Mouse (Mus musculus) limb, embryonic 10.5 days (tissue): ENCODE data around the gene Radil. TPM values are rescaled to one million over a fixed set of nuclear protein-coding genes. Genes with fewer than 3 reads are reported as not detected.

ENCODE experiments used
- DNase-seq: peaks from one replicate; pipeline ENCODE4 v3.0.0-alpha.2; 2017; ENCODE audit warnings: low spot score
- H3K27ac ChIP-seq: fragments of 300-500 bp; sonication (generic); 2 replicates; pipeline ENCODE4 v1.5.1; 2016; ENCODE audit warnings: mild to moderate bottlenecking
- H3K27me3 ChIP-seq: fragments of 300-500 bp; sonication (generic); 2 replicates; pipeline ENCODE4 v1.6.1; 2016; ENCODE audit warnings: low read depth, mild to moderate bottlenecking; ENCODE audit not compliant: poor library complexity, severe bottlenecking
- H3K36me3 ChIP-seq: fragments of 300-500 bp; sonication (generic); 2 replicates; pipeline ENCODE4 v1.6.1; 2016; ENCODE audit warnings: mild to moderate bottlenecking, moderate library complexity
- H3K4me1 ChIP-seq: fragments of 300-500 bp; sonication (generic); 2 replicates; pipeline ENCODE4 v1.6.1; 2016
- H3K4me3 ChIP-seq: fragments of 300-500 bp; sonication (generic); 2 replicates; pipeline ENCODE4 v1.5.1; 2016; ENCODE audit warnings: mild to moderate bottlenecking, moderate library complexity
- H3K9me3 ChIP-seq: fragments of 300-500 bp; sonication (generic); replicated peaks from 2 replicates; pipeline ENCODE4 v1.6.1; 2016; ENCODE audit warnings: mild to moderate bottlenecking
- WGBS: fragments of 180-500 bp; shearing (Covaris S2); methylation state at CpG from one replicate; pipeline ENCODE4 v1.1.7; 2016; 5-methylcytosine and 5-hydroxymethylcytosine counted together
- polyA plus RNA-seq: library from polyadenylated mRNA; unstranded; fragments of >200 nt; fragmentation: Nextera tagmentation; extraction: Ambion mirVana; gene quantifications from 2 replicates; pipeline ENCODE4 v1.2.1, GENCODE M21; 2016

Radil gene
- polyA plus RNA-seq, 1 experiment from 2014 or later: 1.8 TPM

DNA sequence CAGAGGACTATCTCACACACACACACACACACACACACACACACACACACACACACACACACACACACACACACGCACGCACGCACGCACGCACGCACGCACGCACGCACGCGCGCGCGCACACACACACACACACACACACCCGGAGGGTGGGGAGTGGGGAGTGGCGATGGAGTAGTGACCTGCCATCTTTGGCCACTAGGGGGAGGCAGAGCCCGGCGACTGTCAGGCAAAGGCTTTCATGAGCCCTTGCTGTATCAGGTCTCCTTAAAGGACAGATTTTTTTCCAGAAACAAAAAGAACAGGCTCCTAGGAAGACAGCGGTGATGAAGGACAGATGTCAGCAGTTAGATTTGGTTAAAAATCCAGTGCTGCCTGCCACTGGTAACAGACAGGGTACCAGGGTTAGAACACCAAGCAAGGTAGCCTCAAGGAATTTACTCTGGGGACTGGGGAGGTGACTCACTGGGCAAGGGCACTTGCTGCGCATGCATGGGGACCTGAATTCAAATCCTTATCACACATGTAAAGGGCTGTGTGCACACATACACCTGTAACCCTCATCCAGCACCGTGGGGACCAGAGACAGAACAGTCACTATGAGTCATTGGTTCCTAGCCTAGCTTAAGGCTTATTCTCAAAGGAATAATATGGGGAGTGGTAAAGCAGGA, 6.6 kb upstream of the Radil start:
- no peaks in the 10 kb centered on the region for H3K4me1 ChIP-seq
- no peaks in the 10 kb centered on the region for H3K27me3 ChIP-seq
- H3K4me3 ChIP-seq: no peak overlapping the region
- peak; percentile 89 for DNase-seq
- H3K9me3 ChIP-seq: no peaks in the 10 kb centered on the region
- no peaks in the 10 kb centered on the region for H3K36me3 ChIP-seq
- H3K27ac ChIP-seq: no peak overlapping the region
- WGBS: 30% methylated on average over 20 of the region's 21 CpGs

DNA sequence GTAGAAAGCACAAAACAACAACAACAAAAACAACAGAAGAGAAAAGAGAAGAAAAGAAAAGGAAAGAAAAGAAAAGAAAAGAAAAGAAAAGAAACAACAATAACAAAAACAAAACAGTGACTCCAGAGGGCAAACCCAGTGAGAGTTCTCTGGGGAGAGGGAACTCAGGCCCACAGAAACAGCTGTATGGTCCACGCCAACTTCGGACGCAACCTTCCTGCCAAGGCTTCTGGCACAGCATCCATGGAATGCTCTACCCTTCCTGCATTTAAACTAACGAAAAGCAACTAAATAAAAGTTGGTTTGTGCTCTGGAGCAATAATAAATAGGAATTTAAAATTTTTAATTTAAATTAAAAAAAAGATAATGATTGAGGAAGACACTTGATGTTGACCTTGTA, 5.8 kb upstream of the Radil start:
- no peak for DNase-seq
- Histone ChIP-seq H3K4me3 (no peak overlapping the region), H3K36me3 (no peaks in the 10 kb centered on the region), H3K4me1 (no peaks in the 10 kb centered on the region), H3K27ac (no peak overlapping the region), H3K27me3 (no peaks in the 10 kb centered on the region), H3K9me3 (no peaks in the 10 kb centered on the region)
- WGBS: 95% methylated on average over 4 of the region's 4 CpGs

DNA sequence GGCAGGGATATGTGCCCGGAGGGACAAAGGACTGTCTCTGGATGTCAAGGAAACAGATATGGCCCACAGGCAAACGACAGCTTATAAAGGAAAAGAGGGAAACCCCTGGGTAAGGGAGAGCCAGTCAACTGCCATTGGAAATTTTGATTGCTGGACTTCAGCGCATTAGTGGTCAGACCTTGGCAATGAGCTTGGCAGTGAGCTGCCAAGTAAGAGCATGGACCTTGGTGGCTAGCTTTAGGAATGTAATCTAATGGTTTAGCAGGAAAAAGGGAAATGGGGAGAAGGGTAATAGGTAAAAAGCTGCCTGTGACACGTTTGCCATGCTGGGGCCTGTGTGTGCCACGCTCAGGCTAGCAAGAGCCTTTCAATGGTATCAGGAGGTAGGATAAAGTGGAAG, 5.0 kb upstream of the Radil start:
- H3K9me3 ChIP-seq: no peaks in the 10 kb centered on the region
- no peaks in the 10 kb centered on the region for H3K27me3 ChIP-seq
- H3K36me3 ChIP-seq: no peaks in the 10 kb centered on the region
- no peak overlapping the region for H3K27ac ChIP-seq
- H3K4me1 ChIP-seq: peaks cover 4% of the 10 kb centered on the region
- H3K4me3 ChIP-seq: no peak overlapping the region
- DNase-seq: no peak
- 85% methylated on average over 5 of the region's 5 CpGs for WGBS

DNA sequence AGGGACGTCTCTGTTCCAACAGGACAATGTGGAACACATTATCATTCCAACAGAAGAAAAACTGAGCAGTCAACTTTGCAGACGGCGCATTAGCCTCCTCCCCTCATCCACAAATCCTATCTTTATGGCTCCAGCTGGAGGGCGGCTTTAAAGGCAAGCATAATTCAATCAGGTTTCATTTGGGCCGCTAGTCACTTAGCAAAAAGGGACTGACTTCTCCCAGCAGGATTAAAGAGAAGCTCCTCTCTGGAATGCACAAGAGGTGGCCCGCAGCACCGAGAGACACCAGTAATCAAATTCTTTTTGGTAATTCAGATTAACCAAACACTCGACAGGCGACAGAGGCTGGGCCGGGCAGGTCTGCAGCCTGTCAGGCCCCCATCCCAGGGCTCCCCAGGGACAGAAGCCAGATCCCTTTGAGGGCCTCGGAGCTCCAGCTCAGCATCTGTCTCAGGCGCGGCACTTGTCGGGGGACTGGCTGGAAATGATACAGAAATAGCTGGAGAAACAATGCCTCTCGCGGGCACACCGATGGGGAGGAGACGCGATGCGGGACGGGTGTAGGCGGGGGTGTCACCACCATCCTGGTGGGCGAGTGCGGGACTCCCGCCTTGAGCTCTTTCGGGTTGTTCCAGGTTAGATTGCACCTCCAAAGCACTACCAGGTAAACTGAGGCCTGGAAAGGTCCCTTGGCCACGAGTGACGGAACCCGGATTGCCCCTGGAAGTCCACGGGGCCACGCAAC, 765 bp downstream of the Radil start:
- Histone ChIP-seq H3K9me3 (no peaks in the 10 kb centered on the region), H3K4me3 (peak overlapping the region; percentile 67), H3K4me1 (peaks cover 31% of the 10 kb centered on the region), H3K27ac (peak overlapping the region; percentile 78), H3K36me3 (no peaks in the 10 kb centered on the region), H3K27me3 (0 out of 2 replicates have a peak, but pooled peaks cover 11% of the 10 kb centered on the region)
- DNase-seq: peak; percentile 66
- WGBS: under 1% methylated on average over 31 of the region's 31 CpGs

DNA sequence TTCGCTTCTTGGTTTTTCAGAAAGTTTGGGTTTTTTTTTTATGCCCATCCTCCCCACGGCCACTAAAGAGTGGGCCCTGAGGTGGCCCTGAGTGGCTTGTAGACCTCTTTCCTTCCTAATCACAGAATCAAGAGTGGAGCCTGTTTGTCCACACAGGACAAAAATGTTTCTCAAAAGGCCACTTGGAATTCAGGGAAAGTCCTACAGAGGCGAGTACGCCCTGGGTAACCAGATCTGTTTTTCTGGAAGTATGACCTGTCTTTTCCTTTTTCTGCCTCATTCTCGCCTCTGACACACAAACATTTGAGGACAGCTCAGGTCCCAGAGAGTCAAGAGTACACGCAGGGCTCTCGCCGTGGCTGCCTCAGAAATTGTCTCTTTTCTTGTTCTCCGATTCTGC, 1.5 kb downstream of the Radil start:
- DNase-seq: no peak
- no peak overlapping the region for H3K4me3 ChIP-seq
- H3K9me3 ChIP-seq: no peaks in the 10 kb centered on the region
- H3K4me1 ChIP-seq: peaks cover 36% of the 10 kb centered on the region
- no peaks in the 10 kb centered on the region for H3K36me3 ChIP-seq
- 0 out of 2 replicates have a peak, but pooled peaks cover 11% of the 10 kb centered on the region for H3K27me3 ChIP-seq
- 32% methylated on average over 9 of the region's 9 CpGs for WGBS
- no peak overlapping the region for H3K27ac ChIP-seq

DNA sequence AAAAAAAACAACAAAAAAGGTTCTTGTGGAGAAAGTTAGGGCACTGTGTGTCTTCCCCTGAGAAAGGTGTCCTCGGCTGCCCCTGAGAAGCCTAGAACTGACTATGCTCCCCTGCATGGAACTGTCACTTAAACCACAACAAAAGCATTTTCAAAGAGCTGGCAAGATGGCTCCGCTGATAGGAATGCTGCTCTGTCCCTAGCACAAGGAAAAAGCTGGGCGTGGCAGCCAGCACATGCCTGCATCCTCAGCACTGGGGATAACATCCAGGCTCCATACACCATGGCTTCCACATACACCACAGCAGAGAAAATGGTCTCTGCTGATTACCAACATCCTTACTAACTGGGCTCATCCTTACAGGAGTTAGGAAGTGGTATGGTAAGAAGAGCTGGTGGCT, 3.8 kb downstream of the Radil start:
- WGBS: 80% methylated on average over 3 of the region's 3 CpGs
- Histone ChIP-seq H3K27me3 (0 out of 2 replicates have a peak, but pooled peaks cover 11% of the 10 kb centered on the region), H3K4me3 (no peak overlapping the region), H3K36me3 (no peaks in the 10 kb centered on the region), H3K9me3 (no peaks in the 10 kb centered on the region), H3K4me1 (peaks cover 36% of the 10 kb centered on the region), H3K27ac (no peak overlapping the region)
- DNase-seq: no peak

DNA sequence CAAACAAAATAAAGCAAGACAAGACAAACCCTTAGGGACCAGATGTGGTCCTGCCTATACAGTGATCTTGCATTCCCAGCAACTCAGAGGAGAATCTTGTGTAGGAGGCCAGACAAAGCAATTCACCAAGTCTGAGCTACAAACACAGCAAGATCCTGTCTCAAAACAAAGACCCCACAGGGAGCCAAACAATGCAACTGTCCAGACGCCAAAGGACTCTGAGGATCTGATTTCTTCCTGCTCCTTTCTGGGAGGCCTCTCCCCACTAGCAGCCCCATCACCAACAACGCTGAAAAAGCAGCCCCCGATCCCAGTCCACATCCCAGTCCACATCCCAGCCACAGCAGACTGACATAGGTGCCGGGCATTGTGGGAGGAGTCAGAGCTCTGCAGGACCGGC, 4.6 kb downstream of the Radil start:
- 0 out of 2 replicates have a peak, but pooled peaks cover 11% of the 10 kb centered on the region for H3K27me3 ChIP-seq
- H3K36me3 ChIP-seq: no peaks in the 10 kb centered on the region
- 0 out of 2 replicates have a peak overlapping the region, but pooled peaks have one; percentile 43 for H3K27ac ChIP-seq
- no peak overlapping the region for H3K4me3 ChIP-seq
- H3K4me1 ChIP-seq: peaks cover 36% of the 10 kb centered on the region
- DNase-seq: no peak
- H3K9me3 ChIP-seq: no peaks in the 10 kb centered on the region
- WGBS: 35% methylated on average over 5 of the region's 5 CpGs

DNA sequence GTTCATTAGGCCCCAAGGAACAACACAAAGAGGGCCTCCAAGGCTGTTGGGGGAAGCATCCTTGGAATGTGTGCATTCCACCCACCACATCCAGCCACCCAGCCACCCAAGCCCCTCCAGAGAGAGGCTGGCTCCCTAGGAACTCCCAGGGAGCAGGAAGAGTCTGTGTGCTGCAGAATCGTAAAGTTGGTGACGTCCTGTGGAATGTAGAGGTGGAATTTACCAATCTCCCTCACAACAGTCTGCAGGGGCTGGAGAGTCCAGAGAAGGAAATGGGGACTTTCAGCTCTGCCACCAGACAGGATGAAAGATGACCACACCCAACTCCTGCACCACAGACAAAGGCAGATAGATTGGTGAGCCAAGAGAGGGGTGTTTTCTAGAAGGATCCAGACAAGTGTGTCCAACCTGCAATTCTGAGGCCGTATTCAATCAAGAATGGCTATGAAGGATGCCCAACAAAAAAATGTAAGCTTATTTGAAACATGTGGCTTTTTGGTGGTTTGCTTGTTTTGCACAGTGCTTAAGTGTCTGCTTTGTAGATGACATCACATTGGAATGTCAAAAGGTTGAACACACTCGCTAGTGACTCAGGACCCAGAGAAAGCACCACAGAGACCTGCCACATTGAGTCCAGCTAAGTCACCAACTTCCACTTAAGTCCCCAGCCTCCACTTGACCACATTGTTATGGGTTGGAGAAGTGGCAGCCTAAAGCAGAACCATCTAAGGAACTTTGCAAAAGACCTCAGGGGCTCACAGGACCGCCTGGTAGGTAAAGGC, 5.7 kb downstream of the Radil start:
- WGBS: 64% methylated on average over 5 of the region's 5 CpGs
- no peak overlapping the region; the same call in 1 of the 2 replicates for H3K27ac ChIP-seq
- H3K4me3 ChIP-seq: no peak overlapping the region

DNA sequence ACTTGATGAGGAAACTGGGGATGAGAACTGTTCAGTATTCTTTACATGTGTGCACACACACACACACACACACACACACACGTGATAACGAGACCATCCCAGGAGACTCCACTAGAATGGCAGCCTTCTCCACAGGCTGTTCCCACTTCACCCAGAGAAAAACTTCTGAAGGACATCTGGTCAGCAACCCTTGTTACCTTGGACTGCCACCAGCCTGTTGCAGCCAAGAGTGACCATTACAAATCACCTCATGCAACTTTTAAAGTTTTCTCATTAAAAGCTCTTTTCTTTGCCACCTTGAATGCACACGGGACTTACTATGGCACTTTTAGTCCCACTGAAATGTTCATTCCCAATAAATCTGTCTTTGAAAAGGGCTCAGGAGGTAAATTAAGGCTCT, 13.6 kb downstream of the Radil start:
- Histone ChIP-seq H3K36me3 (no peaks in the 10 kb centered on the region), H3K9me3 (no peaks in the 10 kb centered on the region), H3K4me3 (no peak overlapping the region), H3K4me1 (0 out of 2 replicates have a peak, but pooled peaks cover 2% of the 10 kb centered on the region), H3K27me3 (no peaks in the 10 kb centered on the region), H3K27ac (no peak overlapping the region)
- 86% methylated on average over 3 of the region's 3 CpGs for whole genome bisulfite sequencing
- DNase-seq: no peak

More for the DNA sequence above, 5.7 kb downstream of the Radil start:
- 0 out of 2 replicates have a peak, but pooled peaks cover 5% of the 10 kb centered on the region for H3K27me3 ChIP-seq
- DNase-seq: no peak
- H3K4me1 ChIP-seq: peaks cover 28% of the 10 kb centered on the region
- H3K36me3 ChIP-seq: no peaks in the 10 kb centered on the region
- no peaks in the 10 kb centered on the region for H3K9me3 ChIP-seq

DNA sequence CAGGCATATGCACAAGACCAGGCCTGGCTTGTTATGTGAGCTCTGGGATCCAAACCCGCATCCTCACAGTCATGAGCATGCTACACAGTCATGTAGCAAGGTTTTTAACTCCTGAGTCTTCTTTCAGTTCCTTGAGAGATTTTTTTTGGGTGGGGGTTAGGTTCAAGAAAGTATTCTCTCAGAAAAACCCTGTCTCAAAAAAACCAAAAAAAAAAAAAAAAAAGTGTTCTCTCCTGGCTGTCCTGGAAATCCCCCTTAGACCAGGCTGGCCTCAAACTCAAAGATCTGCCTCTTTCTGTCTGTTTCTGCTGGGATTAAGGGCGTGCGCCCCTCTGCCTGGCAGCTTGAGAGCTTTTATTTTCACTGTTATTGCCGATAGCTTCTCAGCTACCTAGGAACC, 15.5 kb downstream of the Radil start:
- H3K4me1 ChIP-seq: no peaks in the 10 kb centered on the region
- DNase-seq: no peak
- H3K4me3 ChIP-seq: no peak overlapping the region
- WGBS: 84% methylated on average over 4 of the region's 4 CpGs
- H3K27me3 ChIP-seq: peaks cover 8% of the 10 kb centered on the region
- H3K9me3 ChIP-seq: no peaks in the 10 kb centered on the region
- no peak overlapping the region for H3K27ac ChIP-seq
- no peaks in the 10 kb centered on the region for H3K36me3 ChIP-seq

DNA sequence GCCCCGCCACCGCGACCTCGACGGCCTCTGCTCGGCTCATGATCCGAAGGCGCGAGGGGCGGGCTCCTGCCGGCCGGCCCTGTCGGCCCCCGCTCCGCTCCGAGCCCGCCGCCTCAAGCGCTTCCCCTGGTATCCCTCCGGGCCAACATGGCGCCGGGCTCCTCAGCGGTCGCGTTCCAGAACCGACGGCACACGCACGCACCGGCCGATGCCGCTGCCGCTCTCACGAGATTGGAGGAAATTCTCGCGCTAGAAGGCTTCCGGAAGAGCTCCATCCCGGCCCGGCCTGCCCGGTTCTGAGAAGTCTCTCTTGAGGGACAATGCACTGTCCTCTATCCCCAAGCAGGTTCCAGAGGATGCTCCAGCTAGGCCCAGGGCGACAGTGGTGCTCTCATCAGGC, 21.0 kb downstream of the Radil start, which contains the start of gene Papolb:
Papolb (minus strand) TSS at position 162 of the 400 bp plus-strand sequence.
- Histone ChIP-seq H3K9me3 (no peaks in the 10 kb centered on the region), H3K4me1 (peaks cover 3% of the 10 kb centered on the region), H3K4me3 (peak within 1 kb of the TSS; percentile 40), H3K27ac (peak within 1 kb of the TSS; percentile 56), H3K27me3 (peaks cover 35% of the 10 kb centered on the region), H3K36me3 (no peaks in the 10 kb centered on the region)
- 37% methylated on average over 41 of the region's 41 CpGs for WGBS
- peak; percentile 40 for DNase-seq

DNA sequence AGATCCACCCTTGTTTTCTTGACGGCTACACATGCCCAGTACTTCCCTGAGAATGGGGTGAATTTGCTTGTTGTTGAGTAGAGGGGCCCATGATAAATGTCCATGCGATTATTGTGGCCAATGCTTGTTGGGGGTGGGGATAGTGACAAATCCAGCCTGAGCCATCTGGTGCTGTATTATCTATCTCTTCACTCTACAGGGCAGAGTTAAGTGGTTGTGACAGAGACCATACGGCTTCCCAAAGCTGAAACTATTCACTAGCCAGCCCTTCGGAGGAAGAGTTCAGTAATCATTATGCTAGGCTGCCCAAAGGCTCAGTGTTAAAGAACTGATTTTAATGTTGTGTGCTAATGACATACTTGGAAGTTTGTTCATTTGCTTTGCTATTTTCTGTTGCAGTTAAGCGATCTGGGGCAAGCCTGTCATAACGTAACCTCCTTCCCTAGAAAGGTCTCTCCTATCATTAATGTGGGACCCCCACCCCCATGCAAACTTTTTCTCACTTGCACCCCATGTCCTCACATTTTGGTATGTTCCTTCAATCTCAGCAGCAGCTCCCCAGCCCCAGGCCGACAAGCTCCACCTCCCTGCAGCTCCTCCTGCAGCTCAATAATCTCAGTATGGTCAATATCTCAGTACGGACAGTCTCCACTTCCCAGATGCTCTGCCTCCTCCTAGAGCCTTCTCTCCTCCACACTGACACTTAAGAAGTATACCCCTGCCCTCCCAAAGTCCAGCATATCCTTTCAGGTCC, 26.0 kb downstream of the Radil start:
- H3K9me3 ChIP-seq: no peaks in the 10 kb centered on the region
- H3K27ac ChIP-seq: no peak overlapping the region
- no peaks in the 10 kb centered on the region; the same call in 1 of the 2 replicates for H3K36me3 ChIP-seq
- WGBS: 80% methylated on average over 8 of the region's 8 CpGs
- no peak overlapping the region for H3K4me3 ChIP-seq
- peaks cover 22% of the 10 kb centered on the region for H3K27me3 ChIP-seq
- no peak for DNase-seq
- H3K4me1 ChIP-seq: peaks cover 2% of the 10 kb centered on the region
